Mouse (Mus musculus): ENCODE measurements around the gene Mycbpap.

DNA sequence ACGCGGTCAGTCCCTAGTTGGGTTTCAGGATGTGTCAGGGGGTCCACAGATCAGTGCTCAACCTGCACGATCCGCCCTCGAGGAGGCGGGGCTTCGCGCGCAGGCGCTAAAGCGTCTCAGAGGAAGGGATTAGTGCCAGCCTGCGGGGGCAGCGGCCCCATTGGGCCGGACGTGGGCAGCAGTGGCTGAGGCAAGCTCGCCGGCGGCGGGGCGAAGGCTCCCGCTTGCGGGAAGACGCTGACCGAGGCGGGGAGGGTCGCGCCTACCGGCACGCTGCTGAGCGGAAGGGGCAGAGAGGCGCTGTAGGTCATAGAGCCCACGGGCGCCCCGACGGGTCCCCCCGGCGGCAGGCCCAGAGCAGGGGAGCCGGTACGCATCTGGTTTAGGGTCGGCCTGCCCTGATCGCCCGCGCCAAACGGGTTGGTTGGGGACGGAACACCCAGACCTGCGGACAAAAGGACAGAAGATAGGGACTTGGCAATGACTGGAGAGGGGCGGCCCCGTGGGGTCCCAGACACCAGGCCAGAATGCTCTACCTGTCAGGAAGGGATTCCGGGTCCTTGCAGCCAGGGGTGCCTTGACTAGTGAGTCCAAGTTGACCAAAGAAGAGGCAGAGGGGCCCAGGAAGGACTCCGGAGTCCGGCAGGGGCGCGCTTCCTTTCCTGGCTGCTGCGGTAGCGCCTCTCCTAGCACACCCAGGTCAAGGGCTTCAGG, 30.4 kb downstream of the Mycbpap start:
- TF ChIP-seq POLR2A (IDR thresholded peaks at IDR 0.05; ENCODE audit: insufficient read length, low read depth) (no peak), USF1 (IDR thresholded peaks at IDR 0.05; ENCODE audit: low read depth) (no peak), E2F4 (IDR thresholded peaks at IDR 0.05; ENCODE audit: insufficient read depth) (no peak), MAX (IDR thresholded peaks at IDR 0.05; ENCODE audit: low read depth) (no peak), SRF (IDR thresholded peaks at IDR 0.05; ENCODE audit: control insufficient read depth, insufficient read length, low read depth) (no peak), TCF12 (IDR thresholded peaks at IDR 0.05; ENCODE audit: insufficient read depth, poor library complexity, severe bottlenecking) (no peak), POLR2AphosphoS2 (IDR thresholded peaks at IDR 0.05; ENCODE audit: insufficient read length, low read depth) (no peak), TCF3 (IDR thresholded peaks at IDR 0.05; ENCODE audit: insufficient read length, low read depth) (no peak), MYOD1 (IDR thresholded peaks at IDR 0.05; ENCODE audit: control insufficient read depth in 1 of 3, insufficient read length in 2 of 3, low read depth in 2 of 3) (no peak), MYOG (IDR thresholded peaks at IDR 0.05; ENCODE audit: control insufficient read depth in 1 of 3, insufficient read depth in 1 of 3, insufficient read length in 2 of 3, low read depth in 2 of 3) (no peak)
